Mouse (Mus musculus) megakaryocyte, embryonic 14.5 days (primary cell): ENCODE measurements around the gene Gdf2. TPM values are rescaled to one million over a fixed set of nuclear protein-coding genes. Genes with fewer than 3 reads are reported as not detected.

Experiments used
- H3K27me3 ChIP-seq: replicated peaks from 2 replicates; pipeline ENCODE3; 2012; ENCODE audit warnings: inconsistent platforms
- H3K36me3 ChIP-seq: replicated peaks from 2 replicates; pipeline ENCODE3; 2012; ENCODE audit warnings: low read length, inconsistent platforms, mixed read lengths
- H3K4me1 ChIP-seq: 2 replicates; pipeline ENCODE4 v1.6.1; 2012; ENCODE audit warnings: inconsistent platforms
- H3K4me3 ChIP-seq: replicated peaks from 2 replicates; pipeline ENCODE3; 2012; ENCODE audit warnings: moderate library complexity, mild to moderate bottlenecking, inconsistent platforms
- H3K9me3 ChIP-seq: 2 replicates; pipeline ENCODE4 v1.6.1; 2012; ENCODE audit warnings: inconsistent platforms
- FLI1 ChIP-seq: IDR thresholded peaks from 2 replicates; pipeline ENCODE4 v1.6.1; 2012; ENCODE audit warnings: low read length, inconsistent platforms, mixed read lengths
- GATA1 ChIP-seq: IDR thresholded peaks from 3 replicates; pipeline ENCODE4 v1.6.1; 2012; ENCODE audit warnings: mixed read lengths, low read length, inconsistent platforms, borderline replicate concordance
- polyA plus RNA-seq: library from polyadenylated mRNA; stranded (reverse); fragments of >175 nt; gene quantifications from 2 replicates; pipeline ENCODE4 v1.2.3, GENCODE M21; 2012; ENCODE audit warnings: low replicate concordance; ENCODE audit not compliant: insufficient read depth

Gdf2 gene
- polyA plus RNA-seq = not detected in 2 replicates

GRCm38 (mm10) chr14:33940739-33941138, at the start of gene Gdf2:
Gdf2 (plus strand) TSS chr14:33941039.
- peaks cover 10% of the 10 kb centered on the region; the same call in 1 of the 2 replicates for H3K9me3 ChIP-seq
- TF ChIP-seq FLI1 = no peak
- no peak for TF ChIP-seq GATA1
- peaks cover under 1% of the 10 kb centered on the region for H3K27me3 ChIP-seq
- no peaks in the 10 kb centered on the region for H3K36me3 ChIP-seq
- no peaks in the 10 kb centered on the region for H3K4me1 ChIP-seq
- no peak within 1 kb of the TSS for H3K4me3 ChIP-seq

- TF ChIP-seq GATA1 = no peak
- no peak for TF ChIP-seq FLI1
- H3K9me3 ChIP-seq = peaks cover 34% of the 10 kb centered on the region
These were observed 49.3 kb upstream of the Gdf2 start for GRCm38 (mm10) chr14:33891507-33891906.

GRCm38 (mm10) chr14:33895777-33896176, 45.1 kb upstream of the Gdf2 start:
- Histone ChIP-seq H3K4me3 (no peak overlapping the region), H3K4me1 (no peaks in the 10 kb centered on the region), H3K36me3 (no peaks in the 10 kb centered on the region), H3K27me3 (no peaks in the 10 kb centered on the region), H3K9me3 (peaks cover 9% of the 10 kb centered on the region; the same call in 1 of the 2 replicates)
- no peak for TF ChIP-seq GATA1
- no peak for TF ChIP-seq FLI1

More at GRCm38 (mm10) chr14:33891507-33891906, 49.3 kb upstream of the Gdf2 start:
- no peaks in the 10 kb centered on the region for H3K36me3 ChIP-seq
- H3K4me3 ChIP-seq = no peak overlapping the region
- H3K27me3 ChIP-seq = no peaks in the 10 kb centered on the region
- no peaks in the 10 kb centered on the region for H3K4me1 ChIP-seq

GRCm38 (mm10) chr14:33896628-33897300, 44.1 kb upstream of the Gdf2 start:
- no peak overlapping the region for H3K4me3 ChIP-seq
- no peaks in the 10 kb centered on the region for H3K4me1 ChIP-seq
- H3K9me3 ChIP-seq = peaks cover 9% of the 10 kb centered on the region; the same call in 1 of the 2 replicates
- TF ChIP-seq GATA1 = no peak
- no peak for TF ChIP-seq FLI1
- H3K36me3 ChIP-seq = no peaks in the 10 kb centered on the region
- H3K27me3 ChIP-seq = no peaks in the 10 kb centered on the region

- Histone ChIP-seq H3K4me1 (no peaks in the 10 kb centered on the region), H3K27me3 (no peaks in the 10 kb centered on the region), H3K4me3 (no peak overlapping the region), H3K9me3 (peaks cover 8% of the 10 kb centered on the region; the same call in 1 of the 2 replicates), H3K36me3 (no peaks in the 10 kb centered on the region)
- TF ChIP-seq GATA1 = no peak
- TF ChIP-seq FLI1 = no peak
These were observed 38.1 kb upstream of the Gdf2 start for GRCm38 (mm10) chr14:33902783-33903182.

GRCm38 (mm10) chr14:33903199-33903598, 37.6 kb upstream of the Gdf2 start:
- no peaks in the 10 kb centered on the region for H3K36me3 ChIP-seq
- no peak overlapping the region for H3K4me3 ChIP-seq
- H3K4me1 ChIP-seq = no peaks in the 10 kb centered on the region
- peaks cover 10% of the 10 kb centered on the region; the same call in 1 of the 2 replicates for H3K9me3 ChIP-seq
- TF ChIP-seq GATA1 (no peak), FLI1 (no peak)
- no peaks in the 10 kb centered on the region for H3K27me3 ChIP-seq

GRCm38 (mm10) chr14:33904851-33905250, 36.0 kb upstream of the Gdf2 start:
- no peaks in the 10 kb centered on the region for H3K36me3 ChIP-seq
- TF ChIP-seq GATA1 (no peak), FLI1 (no peak)
- H3K9me3 ChIP-seq = peaks cover 12% of the 10 kb centered on the region; the same call in 1 of the 2 replicates
- H3K4me1 ChIP-seq = no peaks in the 10 kb centered on the region
- no peaks in the 10 kb centered on the region for H3K27me3 ChIP-seq
- no peak overlapping the region for H3K4me3 ChIP-seq

DNA sequence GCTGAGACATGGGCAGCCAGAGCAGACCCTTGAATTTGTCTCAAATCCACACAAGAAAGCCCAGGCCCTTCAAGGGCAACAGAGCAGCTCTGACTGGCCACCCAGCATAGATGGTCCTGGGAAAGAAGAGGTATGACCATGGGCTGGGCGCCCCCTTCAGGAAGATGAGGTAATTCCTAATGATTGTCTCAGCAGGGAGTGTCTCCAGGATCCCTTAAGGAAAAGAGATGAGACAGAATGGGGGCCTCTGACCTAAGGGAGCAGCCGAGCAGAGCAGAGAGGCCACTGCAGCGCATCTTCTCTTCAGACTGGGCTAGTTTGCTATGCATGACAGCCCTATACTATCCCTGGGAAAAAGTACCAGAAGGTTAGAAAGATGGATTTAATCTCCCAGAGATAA, 27.1 kb upstream of the Gdf2 start:
- peaks cover 1% of the 10 kb centered on the region for H3K27me3 ChIP-seq
- TF ChIP-seq FLI1 (no peak), GATA1 (no peak)
- H3K4me1 ChIP-seq = no peaks in the 10 kb centered on the region
- no peaks in the 10 kb centered on the region for H3K36me3 ChIP-seq
- H3K4me3 ChIP-seq = no peak overlapping the region
- H3K9me3 ChIP-seq = peaks cover 6% of the 10 kb centered on the region; the same call in 1 of the 2 replicates

GRCm38 (mm10) chr14:33914206-33914605, 26.6 kb upstream of the Gdf2 start:
- TF ChIP-seq FLI1 (no peak), GATA1 (no peak)
- Histone ChIP-seq H3K9me3 (0 out of 2 replicates have a peak, but pooled peaks cover 6% of the 10 kb centered on the region), H3K27me3 (peaks cover 1% of the 10 kb centered on the region), H3K4me3 (no peak overlapping the region), H3K36me3 (no peaks in the 10 kb centered on the region), H3K4me1 (no peaks in the 10 kb centered on the region)

GRCm38 (mm10) chr14:33920727-33921559, 19.9 kb upstream of the Gdf2 start:
- TF ChIP-seq GATA1 (no peak), FLI1 (no peak)
- H3K36me3 ChIP-seq = no peaks in the 10 kb centered on the region
- H3K9me3 ChIP-seq = 0 out of 2 replicates have a peak, but pooled peaks cover 3% of the 10 kb centered on the region
- H3K4me1 ChIP-seq = no peaks in the 10 kb centered on the region; the same call in 1 of the 2 replicates
- H3K4me3 ChIP-seq = no peak overlapping the region
- H3K27me3 ChIP-seq = peaks cover 33% of the 10 kb centered on the region

- Histone ChIP-seq H3K36me3 (no peaks in the 10 kb centered on the region), H3K27me3 (peaks cover 33% of the 10 kb centered on the region), H3K4me3 (no peak overlapping the region), H3K4me1 (no peaks in the 10 kb centered on the region; the same call in 1 of the 2 replicates), H3K9me3 (0 out of 2 replicates have a peak, but pooled peaks cover 3% of the 10 kb centered on the region)
- no peak for TF ChIP-seq FLI1
- no peak for TF ChIP-seq GATA1
These were observed 18.1 kb upstream of the Gdf2 start for GRCm38 (mm10) chr14:33922771-33923167.
